Mouse (Mus musculus) forebrain, embryonic 15.5 days (tissue): ENCODE data around the gene Pex1. TPM values are rescaled to one million over a fixed set of nuclear protein-coding genes. Genes with fewer than 3 reads are reported as not detected.
"Not testable (repeated sequence)": the region's sequence is repeated elsewhere in the genome, so short reads cannot be mapped to it uniquely, and the experiment has no call there.

ENCODE experiments used
- ATAC-seq: fragments of 200-750 bp; cut with Nextera tagmentation; replicated peaks from 2 replicates; pipeline ENCODE4 v1.8.0; 2017; ENCODE audit warnings: mild to moderate bottlenecking, moderate TSS enrichment, moderate library complexity
- H3K27ac ChIP-seq: fragments of 300-500 bp; sonication (generic); replicated peaks from 2 replicates; pipeline ENCODE4 v1.5.1; 2015; ENCODE audit warnings: mild to moderate bottlenecking, inconsistent platforms
- H3K27me3 ChIP-seq: fragments of 300-500 bp; sonication (generic); 2 replicates; pipeline ENCODE4 v1.6.1; 2015; ENCODE audit warnings: inconsistent platforms
- H3K36me3 ChIP-seq: fragments of 300-500 bp; sonication (generic); 2 replicates; pipeline ENCODE4 v1.6.1; 2015; ENCODE audit warnings: mild to moderate bottlenecking, inconsistent platforms
- H3K4me1 ChIP-seq: fragments of 300-500 bp; sonication (generic); 2 replicates; pipeline ENCODE4 v1.6.1; 2015; ENCODE audit warnings: inconsistent platforms
- H3K4me2 ChIP-seq: fragments of 300-500 bp; sonication (generic); replicated peaks from 2 replicates; pipeline ENCODE4 v1.6.1; 2015; ENCODE audit warnings: mild to moderate bottlenecking, inconsistent platforms
- H3K4me3 ChIP-seq: fragments of 300-500 bp; sonication (generic); 2 replicates; pipeline ENCODE4 v1.5.1; 2015; ENCODE audit warnings: mild to moderate bottlenecking, inconsistent platforms
- H3K9ac ChIP-seq: fragments of 300-500 bp; sonication (generic); replicated peaks from 2 replicates; pipeline ENCODE4 v1.6.1; 2015; ENCODE audit warnings: mild to moderate bottlenecking, inconsistent platforms
- H3K9me3 ChIP-seq: fragments of 300-500 bp; sonication (generic); 2 replicates; pipeline ENCODE4 v1.6.1; 2016; ENCODE audit warnings: inconsistent platforms
- WGBS: fragments of 180-500 bp; shearing (Covaris S2); methylation state at CpG from one replicate; pipeline ENCODE4 v1.1.7; 2015; ENCODE audit warnings: mixed read lengths; 5-methylcytosine and 5-hydroxymethylcytosine counted together
- polyA plus RNA-seq: library from polyadenylated mRNA; unstranded; fragments of >200 nt; fragmentation: Nextera tagmentation; extraction: Ambion mirVana; gene quantifications from 2 replicates; pipeline ENCODE4 v1.2.1, GENCODE M21; 2015

Gene Pex1
- polyA plus RNA-seq, 1 experiment from 2014 or later, result 23.0 TPM

GRCm38 (mm10) chr5:3607114-3607513 lies 11.2 kb downstream of the Pex1 start:
- no peak for ATAC-seq

GRCm38 (mm10) chr5:3609241-3609640 lies 13.4 kb downstream of the Pex1 start:
- ATAC-seq, result no peak
- Histone ChIP-seq H3K27me3 (no peaks in the 10 kb centered on the region), H3K4me3 (no peak overlapping the region), H3K4me1 (no peaks in the 10 kb centered on the region), H3K9ac (no peak overlapping the region), H3K27ac (no peak overlapping the region), H3K9me3 (no peaks in the 10 kb centered on the region), H3K36me3 (peaks cover 58% of the 10 kb centered on the region), H3K4me2 (no peak overlapping the region)
- 96% methylated on average over 7 of the region's 7 CpGs for WGBS

More at GRCm38 (mm10) chr5:3607114-3607513, 11.2 kb downstream of the Pex1 start:
- no peaks in the 10 kb centered on the region for H3K9me3 ChIP-seq
- H3K4me3 ChIP-seq, result no peak overlapping the region
- no peak overlapping the region for H3K9ac ChIP-seq
- H3K4me1 ChIP-seq, result no peaks in the 10 kb centered on the region
- H3K36me3 ChIP-seq, result peaks cover 53% of the 10 kb centered on the region
- H3K27ac ChIP-seq, result no peak overlapping the region
- no peak overlapping the region for H3K4me2 ChIP-seq
- no peaks in the 10 kb centered on the region for H3K27me3 ChIP-seq
- WGBS, result 95% methylated on average over 9 of the region's 9 CpGs

GRCm38 (mm10) chr5:3611835-3612234 lies 16.0 kb downstream of the Pex1 start:
- not testable (repeated sequence) for H3K4me3 ChIP-seq, ATAC-seq, H3K9me3 ChIP-seq, H3K27ac ChIP-seq, H3K27me3 ChIP-seq, H3K4me1 ChIP-seq, H3K4me2 ChIP-seq, H3K9ac ChIP-seq
- H3K36me3 ChIP-seq, result peaks cover 60% of the 10 kb centered on the region
- WGBS, result 91% methylated on average over 2 of the region's 2 CpGs

DNA sequence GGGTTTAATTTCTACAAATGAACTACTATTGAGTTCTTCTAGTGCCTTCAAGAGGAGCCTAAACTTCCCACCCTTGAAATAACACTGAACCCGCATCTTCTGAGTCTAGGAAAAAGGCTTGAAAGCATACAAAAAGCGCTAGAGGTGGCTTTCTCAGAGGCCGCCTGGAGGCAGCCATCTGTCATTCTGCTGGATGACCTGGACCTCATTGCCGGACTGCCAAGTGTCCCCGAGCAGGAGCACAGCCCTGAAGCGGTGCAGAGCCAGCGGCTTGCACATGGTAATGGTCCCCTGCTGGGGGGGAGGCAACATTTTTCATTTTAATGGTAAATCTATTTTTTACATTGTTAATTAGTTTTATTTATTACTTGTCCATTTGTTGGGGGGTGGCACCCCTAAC lies 24.6 kb downstream of the Pex1 start:
- no peak for ATAC-seq
- Histone ChIP-seq H3K4me1 (no peaks in the 10 kb centered on the region), H3K9ac (no peak overlapping the region), H3K36me3 (peaks cover 52% of the 10 kb centered on the region), H3K4me2 (no peak overlapping the region), H3K27me3 (no peaks in the 10 kb centered on the region), H3K4me3 (no peak overlapping the region), H3K9me3 (no peaks in the 10 kb centered on the region), H3K27ac (no peak overlapping the region)
- WGBS, result 89% methylated on average over 7 of the region's 7 CpGs

DNA sequence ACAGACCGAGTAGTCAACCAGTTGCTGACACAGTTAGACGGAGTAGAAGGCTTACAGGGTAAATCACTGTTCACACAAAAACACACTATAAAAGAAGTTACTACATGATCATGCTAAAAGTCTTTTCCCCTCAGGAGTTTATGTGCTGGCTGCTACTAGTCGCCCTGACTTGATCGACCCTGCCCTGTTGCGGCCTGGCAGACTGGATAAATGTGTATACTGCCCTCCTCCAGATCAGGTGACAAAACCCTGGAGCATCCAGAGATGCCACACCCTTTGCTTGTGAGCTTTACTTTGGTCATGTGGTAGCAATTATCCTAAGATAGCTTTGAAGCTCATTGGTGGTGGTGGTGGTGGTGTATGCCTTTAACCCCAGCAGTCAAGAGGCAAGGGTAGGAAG lies 34.2 kb downstream of the Pex1 start:
- no peak overlapping the region for H3K4me2 ChIP-seq
- peaks cover 35% of the 10 kb centered on the region for H3K36me3 ChIP-seq
- H3K9ac ChIP-seq, result no peak overlapping the region
- 94% methylated on average over 5 of the region's 5 CpGs for WGBS
- ATAC-seq, result no peak
- no peak overlapping the region for H3K27ac ChIP-seq
- H3K4me3 ChIP-seq, result no peak overlapping the region
- no peaks in the 10 kb centered on the region for H3K4me1 ChIP-seq
- no peaks in the 10 kb centered on the region for H3K27me3 ChIP-seq
- no peaks in the 10 kb centered on the region for H3K9me3 ChIP-seq

GRCm38 (mm10) chr5:3631512-3632271 lies 35.8 kb downstream of the Pex1 start:
- H3K4me3 ChIP-seq, result no peak overlapping the region
- H3K27ac ChIP-seq, result no peak overlapping the region
- no peak overlapping the region for H3K4me2 ChIP-seq
- no peak for ATAC-seq
- no peaks in the 10 kb centered on the region for H3K27me3 ChIP-seq
- 57% methylated on average over 16 of the region's 16 CpGs for WGBS
- peaks cover 28% of the 10 kb centered on the region; the same call in 1 of the 2 replicates for H3K36me3 ChIP-seq
- no peaks in the 10 kb centered on the region for H3K4me1 ChIP-seq
- no peaks in the 10 kb centered on the region for H3K9me3 ChIP-seq
- no peak overlapping the region for H3K9ac ChIP-seq

- H3K36me3 ChIP-seq, result peaks cover 33% of the 10 kb centered on the region; the same call in 1 of the 2 replicates
- no peak for ATAC-seq
- no peaks in the 10 kb centered on the region for H3K4me1 ChIP-seq
- H3K27ac ChIP-seq, result no peak overlapping the region
- WGBS, result 86% methylated on average over 5 of the region's 5 CpGs
- H3K9me3 ChIP-seq, result no peaks in the 10 kb centered on the region
- H3K4me2 ChIP-seq, result no peak overlapping the region
- H3K9ac ChIP-seq, result no peak overlapping the region
- H3K27me3 ChIP-seq, result no peaks in the 10 kb centered on the region
- no peak overlapping the region for H3K4me3 ChIP-seq
Observed at GRCm38 (mm10) chr5:3632285-3632684, 36.4 kb downstream of the Pex1 start.

- ATAC-seq, result no peak
- H3K9ac ChIP-seq, result no peak overlapping the region
- no peak overlapping the region for H3K4me3 ChIP-seq
- no peaks in the 10 kb centered on the region for H3K4me1 ChIP-seq
- no peaks in the 10 kb centered on the region for H3K27me3 ChIP-seq
- H3K27ac ChIP-seq, result no peak overlapping the region
- no peaks in the 10 kb centered on the region for H3K9me3 ChIP-seq
- no peak overlapping the region for H3K4me2 ChIP-seq
- peaks cover 33% of the 10 kb centered on the region; the same call in 1 of the 2 replicates for H3K36me3 ChIP-seq
- 94% methylated on average over 13 of the region's 13 CpGs for WGBS
Observed at GRCm38 (mm10) chr5:3633315-3633714, 37.4 kb downstream of the Pex1 start.

GRCm38 (mm10) chr5:3633951-3634350 lies 38.1 kb downstream of the Pex1 start:
- 78% methylated on average over 4 of the region's 4 CpGs for WGBS
- Histone ChIP-seq H3K4me1 (no peaks in the 10 kb centered on the region), H3K27ac (no peak overlapping the region), H3K36me3 (peaks cover 33% of the 10 kb centered on the region; the same call in 1 of the 2 replicates), H3K9me3 (no peaks in the 10 kb centered on the region), H3K4me2 (no peak overlapping the region), H3K27me3 (no peaks in the 10 kb centered on the region), H3K4me3 (no peak overlapping the region), H3K9ac (no peak overlapping the region)
- no peak for ATAC-seq

DNA sequence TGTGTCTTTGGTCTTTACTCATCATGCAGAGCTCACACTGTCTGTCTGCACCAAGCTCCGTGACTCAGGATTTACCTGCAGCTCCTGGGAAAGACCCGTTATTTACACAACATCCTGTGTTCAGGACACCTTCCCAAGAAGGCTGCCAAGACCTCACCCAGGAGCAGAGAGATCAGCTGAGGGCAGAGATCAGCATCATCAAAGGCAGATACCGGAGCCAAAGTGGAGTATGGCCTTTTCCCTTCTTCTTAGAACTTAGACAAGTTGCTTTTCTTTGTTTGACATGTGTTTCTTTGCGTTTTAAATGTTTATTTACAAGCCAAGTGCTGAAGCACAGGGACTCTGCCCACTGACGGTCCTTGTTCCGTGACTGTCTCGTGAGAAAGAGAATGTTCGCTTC lies 39.4 kb downstream of the Pex1 start:
- Histone ChIP-seq H3K4me2 (no peak overlapping the region), H3K4me3 (no peak overlapping the region), H3K9ac (no peak overlapping the region), H3K4me1 (no peaks in the 10 kb centered on the region), H3K27ac (no peak overlapping the region), H3K27me3 (no peaks in the 10 kb centered on the region), H3K36me3 (peaks cover 30% of the 10 kb centered on the region; the same call in 1 of the 2 replicates), H3K9me3 (no peaks in the 10 kb centered on the region)
- no peak for ATAC-seq
- WGBS, result 89% methylated on average over 8 of the region's 8 CpGs

GRCm38 (mm10) chr5:3644621-3645020 lies 48.8 kb downstream of the Pex1 start:
- ATAC-seq, result no peak
- Histone ChIP-seq H3K27me3 (no peaks in the 10 kb centered on the region), H3K4me1 (peaks cover 15% of the 10 kb centered on the region), H3K36me3 (peaks cover 30% of the 10 kb centered on the region), H3K9me3 (no peaks in the 10 kb centered on the region), H3K4me2 (no peak overlapping the region), H3K9ac (no peak overlapping the region), H3K27ac (no peak overlapping the region), H3K4me3 (no peak overlapping the region)
- WGBS, result 96% methylated on average over 6 of the region's 6 CpGs

DNA sequence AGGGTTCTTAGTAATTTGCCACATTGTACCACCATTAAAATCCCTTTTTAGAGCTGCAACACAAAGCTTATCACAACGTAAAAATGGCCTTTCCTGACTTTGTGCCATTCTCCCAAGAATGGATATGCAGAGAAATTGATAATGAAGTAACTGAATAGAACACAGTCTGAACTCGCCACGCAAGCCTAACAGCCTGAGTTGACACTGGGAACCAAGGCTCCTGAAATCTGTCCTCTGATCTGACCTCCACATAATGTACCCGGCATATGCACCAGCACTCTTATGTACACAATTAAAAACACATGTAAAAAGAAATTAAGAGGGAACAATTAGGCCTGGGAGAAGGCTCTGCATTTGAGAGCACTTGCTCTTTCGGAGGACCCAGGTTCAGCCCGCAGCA lies 49.5 kb downstream of the Pex1 start:
- ATAC-seq, result no peak
- Histone ChIP-seq H3K4me1 (peaks cover 15% of the 10 kb centered on the region), H3K9ac (0 out of 2 replicates have a peak overlapping the region, but pooled peaks have one; percentile 4), H3K36me3 (peaks cover 30% of the 10 kb centered on the region), H3K27me3 (no peaks in the 10 kb centered on the region), H3K9me3 (no peaks in the 10 kb centered on the region), H3K4me3 (no peak overlapping the region), H3K27ac (no peak overlapping the region), H3K4me2 (no peak overlapping the region)
- 87% methylated on average over 6 of the region's 6 CpGs for WGBS

DNA sequence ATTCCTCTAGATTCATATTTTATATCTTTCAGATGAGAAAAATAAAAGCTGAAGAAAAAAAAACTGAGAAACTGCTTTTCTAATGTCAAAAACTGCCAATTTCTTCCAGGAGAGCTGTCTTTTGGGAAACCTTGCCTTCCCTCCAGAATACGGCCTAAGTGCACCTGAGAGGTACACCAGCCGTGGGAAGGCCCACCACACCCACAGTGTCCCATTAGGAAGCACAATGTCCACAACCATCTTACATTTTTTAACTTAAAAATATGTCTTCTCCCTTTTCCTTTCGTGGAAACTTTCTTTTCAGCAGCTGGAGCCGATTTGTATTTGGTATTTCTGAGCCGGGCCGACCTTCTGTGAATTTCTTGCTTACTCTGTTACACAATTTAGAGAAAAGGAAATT lies 50.7 kb downstream of the Pex1 start:
- peak overlapping the region; percentile 93 for H3K4me3 ChIP-seq
- peaks cover 15% of the 10 kb centered on the region for H3K4me1 ChIP-seq
- no peak overlapping the region for H3K27ac ChIP-seq
- H3K9ac ChIP-seq, result peak overlapping the region; percentile 84; the same call in 1 of the 2 replicates
- H3K27me3 ChIP-seq, result no peaks in the 10 kb centered on the region
- no peak for ATAC-seq
- 22% methylated on average over 6 of the region's 6 CpGs for WGBS
- peaks cover 22% of the 10 kb centered on the region for H3K36me3 ChIP-seq
- peak overlapping the region; percentile 49 for H3K4me2 ChIP-seq
- no peaks in the 10 kb centered on the region for H3K9me3 ChIP-seq
